Mouse (Mus musculus) hindbrain, embryonic 14.5 days (tissue): ENCODE measurements around the gene Fcmr. TPM values are rescaled to one million over a fixed set of nuclear protein-coding genes. Genes with fewer than 3 reads are reported as not detected.

Experiments used
- ATAC-seq: fragments of 200-750 bp; cut with Nextera tagmentation; 2 replicates; pipeline ENCODE4 v1.8.0; 2017; ENCODE audit warnings: moderate number of reproducible peaks, mild to moderate bottlenecking, moderate TSS enrichment, moderate library complexity; ENCODE audit not compliant: low FRiP score
- DNase-seq: peaks from one replicate; pipeline ENCODE4 v3.0.0-alpha.2; 2015; ENCODE audit warnings: low spot score
- H3K27ac ChIP-seq: fragments of 300-500 bp; sonication (generic); 2 replicates; pipeline ENCODE4 v1.5.1; 2014; ENCODE audit warnings: mild to moderate bottlenecking, moderate library complexity
- H3K27me3 ChIP-seq: fragments of 300-500 bp; sonication (generic); 2 replicates; pipeline ENCODE4 v1.6.1; 2014; ENCODE audit warnings: mild to moderate bottlenecking, low read length, mixed read lengths; ENCODE audit not compliant: control insufficient read depth, insufficient read depth
- H3K36me3 ChIP-seq: fragments of 300-500 bp; sonication (generic); replicated peaks from 2 replicates; pipeline ENCODE4 v1.6.1; 2014; ENCODE audit not compliant: control insufficient read depth, insufficient read depth
- H3K4me1 ChIP-seq: fragments of 300-500 bp; sonication (generic); replicated peaks from 2 replicates; pipeline ENCODE4 v1.6.1; 2014; ENCODE audit warnings: antibody characterized with exemption, low read length, mixed read lengths; ENCODE audit not compliant: control insufficient read depth, insufficient read depth
- H3K4me2 ChIP-seq: fragments of 300-500 bp; sonication (generic); replicated peaks from 2 replicates; pipeline ENCODE4 v1.6.1; 2014; ENCODE audit warnings: mild to moderate bottlenecking, moderate library complexity
- H3K4me3 ChIP-seq: fragments of 300-500 bp; sonication (generic); replicated peaks from 2 replicates; pipeline ENCODE4 v1.5.1; 2014; ENCODE audit warnings: mild to moderate bottlenecking, low read length
- H3K9ac ChIP-seq: fragments of 300-500 bp; sonication (generic); 2 replicates; pipeline ENCODE4 v1.6.1; 2014
- H3K9me3 ChIP-seq: fragments of 300-500 bp; sonication (generic); 2 replicates; pipeline ENCODE4 v1.6.1; 2016; ENCODE audit warnings: low read length; ENCODE audit not compliant: control insufficient read depth
- WGBS: fragments of 180-500 bp; shearing (Covaris S2); extraction: QIAGEN DNeasy Blood & Tissue Kit; methylation state at CpG from one replicate; pipeline ENCODE4 v1.1.7; 2014; 5-methylcytosine and 5-hydroxymethylcytosine counted together
- polyA plus RNA-seq: library from polyadenylated mRNA; unstranded; fragments of >200 nt; fragmentation: Nextera tagmentation; extraction: Ambion mirVana; gene quantifications from 2 replicates; pipeline ENCODE4 v1.2.1, GENCODE M21; 2014

Gene Fcmr
- polyA plus RNA-seq, 1 experiment from 2014 or later: 0.44 TPM

DNA sequence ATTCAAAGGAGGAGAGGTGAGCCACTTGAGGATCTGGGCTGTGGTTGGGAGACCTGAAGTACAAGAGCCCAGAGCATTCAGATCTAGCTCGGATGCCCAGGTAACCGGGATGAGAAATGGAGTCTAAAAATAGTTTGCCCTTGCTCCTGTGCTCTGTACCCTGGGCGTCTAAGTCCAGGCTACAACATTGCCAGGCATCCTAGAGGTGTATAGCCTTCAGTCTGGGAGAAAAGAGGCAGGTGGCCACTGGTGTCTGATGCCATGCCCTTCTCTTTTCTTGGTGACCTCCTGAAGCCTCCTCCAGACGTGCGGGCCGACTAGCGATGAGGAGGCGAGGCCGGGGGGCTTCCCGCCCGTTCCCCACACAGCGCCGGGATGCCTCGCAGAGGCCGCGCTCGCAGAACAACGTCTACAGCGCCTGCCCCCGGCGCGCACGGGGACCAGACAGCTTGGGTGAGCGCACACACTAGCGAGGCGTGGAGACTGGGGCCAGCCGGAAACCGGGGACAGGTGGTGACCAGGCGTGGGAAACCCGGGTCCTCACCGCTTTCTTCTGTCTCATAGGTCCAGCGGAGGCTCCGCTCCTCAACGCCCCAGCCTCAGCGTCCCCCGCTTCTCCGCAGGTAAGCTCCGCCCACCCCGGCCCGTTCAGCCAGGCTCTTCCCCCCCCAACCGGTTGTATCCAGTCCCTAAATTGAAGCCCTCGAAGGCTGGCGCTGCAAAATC, 12.6 kb downstream of the Fcmr start:
- WGBS: 3% methylated on average over 43 of the region's 43 CpGs
- peaks cover 13% of the 10 kb centered on the region; the same call in 1 of the 2 replicates for H3K27me3 ChIP-seq
- no peaks in the 10 kb centered on the region for H3K36me3 ChIP-seq
- no peak overlapping the region for H3K27ac ChIP-seq
- H3K9me3 ChIP-seq: no peaks in the 10 kb centered on the region
- no peaks in the 10 kb centered on the region for H3K4me1 ChIP-seq
- peak overlapping the region; percentile 47 for H3K4me3 ChIP-seq
- peak overlapping the region; percentile 76 for H3K4me2 ChIP-seq
- DNase-seq: peak; percentile 47
- peak; percentile 72 for ATAC-seq
- H3K9ac ChIP-seq: peak overlapping the region; percentile 60

DNA sequence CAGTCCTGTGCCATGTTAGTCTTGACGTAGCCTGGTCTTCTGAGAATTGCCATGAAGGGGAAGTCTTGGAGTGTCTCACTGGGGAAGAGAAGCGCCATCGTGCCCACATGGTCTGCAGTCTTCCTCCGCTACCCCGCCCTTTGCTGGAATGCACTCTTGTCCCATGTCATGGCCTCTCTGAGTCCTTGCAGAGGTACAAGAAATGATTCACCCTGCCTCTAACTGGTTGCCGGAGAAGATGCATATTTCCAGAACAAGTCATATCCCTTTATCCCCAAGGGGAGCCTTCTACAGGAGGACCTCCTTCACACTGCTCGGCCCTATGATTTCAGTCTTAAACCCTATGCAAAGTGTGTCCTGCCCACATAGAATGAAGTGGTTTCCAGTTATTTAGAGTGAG, 14.5 kb downstream of the Fcmr start:
- Histone ChIP-seq H3K4me3 (no peak overlapping the region), H3K9ac (no peak overlapping the region), H3K27me3 (peaks cover 13% of the 10 kb centered on the region; the same call in 1 of the 2 replicates), H3K4me2 (no peak overlapping the region), H3K27ac (no peak overlapping the region), H3K36me3 (no peaks in the 10 kb centered on the region), H3K4me1 (no peaks in the 10 kb centered on the region), H3K9me3 (no peaks in the 10 kb centered on the region)
- no peak for ATAC-seq
- 96% methylated on average over 7 of the region's 7 CpGs for WGBS
- no peak for DNase-seq

DNA sequence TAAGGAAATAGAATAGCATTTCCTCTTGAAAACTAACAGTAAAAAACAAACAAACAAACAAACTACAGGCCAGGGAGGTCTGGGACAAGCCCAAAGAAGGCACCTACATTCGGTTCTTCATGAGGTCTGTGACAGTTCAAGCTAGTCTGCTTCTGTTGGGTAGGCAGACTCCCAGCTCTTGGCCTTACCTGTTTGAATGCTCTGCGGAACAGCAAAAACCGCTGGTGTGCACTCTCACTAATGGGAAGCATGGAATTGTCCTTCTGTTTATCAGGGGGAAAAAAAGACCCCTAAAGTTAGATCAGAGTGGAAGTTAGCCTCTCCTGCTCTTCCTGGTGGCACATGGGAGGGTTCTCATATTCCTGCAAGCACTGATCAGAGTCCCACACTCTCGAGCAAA, 17.7 kb downstream of the Fcmr start:
- no peak overlapping the region for H3K9ac ChIP-seq
- DNase-seq: no peak
- H3K4me3 ChIP-seq: no peak overlapping the region
- no peak overlapping the region for H3K4me2 ChIP-seq
- 0 out of 2 replicates have a peak, but pooled peaks cover 4% of the 10 kb centered on the region for H3K27me3 ChIP-seq
- no peak for ATAC-seq
- H3K36me3 ChIP-seq: no peaks in the 10 kb centered on the region
- 89% methylated on average over 4 of the region's 4 CpGs for WGBS
- H3K4me1 ChIP-seq: no peaks in the 10 kb centered on the region
- no peaks in the 10 kb centered on the region for H3K9me3 ChIP-seq
- H3K27ac ChIP-seq: no peak overlapping the region

DNA sequence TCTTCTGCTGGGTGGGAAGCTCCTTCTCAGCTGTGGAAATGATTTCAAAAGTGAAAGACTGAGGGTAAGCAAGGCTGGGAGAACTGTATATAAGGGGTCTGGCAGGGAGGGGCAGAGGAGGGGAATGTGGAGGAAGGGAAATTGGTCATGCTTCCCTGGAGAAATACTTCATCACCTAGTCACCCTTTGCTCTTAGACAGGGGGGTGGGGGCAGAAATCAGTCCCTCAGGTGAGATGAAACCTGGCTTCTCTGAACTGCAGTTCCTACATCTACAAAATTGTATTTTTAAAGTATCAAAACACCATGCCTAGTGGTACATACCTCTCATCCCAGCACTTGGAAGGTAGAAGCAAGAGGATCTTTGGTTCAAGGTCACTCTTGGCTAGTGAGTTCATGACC, 21.9 kb downstream of the Fcmr start, which contains the start of gene Il24:
TSS of gene Il24 (minus strand) at position 101 of the 400 bp plus-strand sequence.
- H3K36me3 ChIP-seq: no peaks in the 10 kb centered on the region
- ATAC-seq: no peak
- H3K27me3 ChIP-seq: no peaks in the 10 kb centered on the region

DNA sequence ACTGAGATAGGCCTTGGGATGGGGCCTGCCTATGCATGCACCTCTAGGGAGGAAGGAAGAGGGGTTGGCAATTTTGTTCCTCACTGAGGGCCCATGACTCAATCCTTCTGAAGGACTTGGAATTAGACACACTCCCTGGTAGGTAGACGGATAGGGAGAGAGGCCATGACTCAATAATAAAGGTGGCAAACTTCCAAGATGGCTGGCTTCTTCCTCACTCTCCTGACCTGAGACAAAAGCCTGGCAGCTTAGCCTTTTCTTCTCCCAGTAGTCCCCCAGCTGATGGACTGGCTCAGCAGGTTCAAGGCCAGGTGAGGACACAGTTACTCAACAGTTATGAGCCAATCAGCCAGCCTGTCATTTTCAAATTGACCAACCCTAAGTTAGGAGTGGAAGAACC, 27.0 kb downstream of the Fcmr start:
- 73% methylated on average over 1 of the region's 1 CpGs for WGBS
- no peak overlapping the region for H3K27ac ChIP-seq
- H3K9me3 ChIP-seq: no peaks in the 10 kb centered on the region
- H3K4me2 ChIP-seq: no peak overlapping the region
- no peak overlapping the region for H3K4me3 ChIP-seq
- H3K36me3 ChIP-seq: no peaks in the 10 kb centered on the region
- no peaks in the 10 kb centered on the region for H3K4me1 ChIP-seq
- H3K27me3 ChIP-seq: no peaks in the 10 kb centered on the region
- no peak for ATAC-seq
- no peak overlapping the region for H3K9ac ChIP-seq
- no peak for DNase-seq

More for the DNA sequence above, 21.9 kb downstream of the Fcmr start, which contains the start of gene Il24:
- no peak for DNase-seq
- H3K4me2 ChIP-seq: no peak within 1 kb of the TSS
- H3K9ac ChIP-seq: no peak within 1 kb of the TSS
- no peaks in the 10 kb centered on the region for H3K4me1 ChIP-seq
- H3K4me3 ChIP-seq: no peak within 1 kb of the TSS
- H3K9me3 ChIP-seq: no peaks in the 10 kb centered on the region
- H3K27ac ChIP-seq: no peak within 1 kb of the TSS

DNA sequence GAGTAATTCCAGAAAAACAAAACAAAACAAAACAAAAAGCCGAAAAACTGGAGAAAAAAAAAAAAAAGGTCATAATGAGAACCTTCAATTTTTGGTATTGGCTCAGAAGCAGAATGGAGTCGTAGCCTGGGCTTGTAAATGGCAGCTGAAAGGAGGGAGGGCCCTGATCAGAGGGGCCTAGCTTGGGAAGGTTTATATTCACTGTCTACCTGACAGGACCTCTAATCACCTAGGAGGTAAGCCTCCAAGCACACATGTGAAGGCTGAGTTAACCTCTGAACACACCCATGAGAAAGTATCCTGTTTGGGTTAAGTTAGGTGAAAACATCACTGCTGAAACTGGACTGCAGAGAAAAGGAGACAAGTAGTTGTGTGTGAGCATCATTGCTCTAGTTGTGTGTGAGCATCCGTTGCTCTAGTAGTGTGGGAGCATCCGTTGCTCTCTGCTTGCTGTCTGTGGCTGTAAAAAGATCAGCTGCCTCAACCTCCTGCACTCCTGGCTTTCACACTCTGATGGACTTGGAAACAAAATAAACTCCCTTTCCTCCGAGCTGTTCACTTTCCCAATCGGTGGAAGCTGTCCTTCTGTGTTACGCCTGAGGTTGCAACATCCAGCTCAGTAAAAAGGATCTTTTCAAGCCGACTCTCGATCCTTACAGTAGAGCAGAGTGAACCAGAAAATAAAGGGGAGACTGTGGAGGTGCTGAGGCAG, 28.0 kb downstream of the Fcmr start:
- H3K9ac ChIP-seq: no peak overlapping the region
- no peaks in the 10 kb centered on the region for H3K36me3 ChIP-seq
- 77% methylated on average over 9 of the region's 9 CpGs for WGBS
- H3K27me3 ChIP-seq: no peaks in the 10 kb centered on the region
- H3K4me1 ChIP-seq: no peaks in the 10 kb centered on the region
- no peak overlapping the region for H3K27ac ChIP-seq
- no peak for DNase-seq
- H3K4me3 ChIP-seq: no peak overlapping the region
- H3K9me3 ChIP-seq: no peaks in the 10 kb centered on the region
- no peak overlapping the region for H3K4me2 ChIP-seq
- no peak for ATAC-seq

DNA sequence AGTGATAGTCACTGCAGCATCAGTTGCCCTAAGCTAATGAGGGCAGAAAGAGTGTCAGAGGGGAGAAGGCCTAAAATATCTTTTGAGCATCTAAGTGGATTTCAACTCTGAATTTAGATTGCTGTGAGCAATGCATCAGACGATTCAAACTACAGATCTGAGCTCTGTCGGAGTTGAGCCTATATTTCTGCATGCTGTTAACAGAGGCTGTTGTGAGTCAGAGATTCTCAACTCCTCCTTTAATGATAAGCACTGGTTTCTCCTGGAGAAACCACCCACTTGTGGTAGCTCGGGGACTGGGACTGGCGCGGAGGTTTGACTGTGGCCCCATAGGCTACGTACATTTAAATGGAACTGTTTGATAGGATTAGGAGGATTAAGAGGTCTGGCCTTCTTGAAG, 29.0 kb downstream of the Fcmr start:
- 67% methylated on average over 6 of the region's 6 CpGs for WGBS
- H3K4me3 ChIP-seq: no peak overlapping the region
- H3K4me2 ChIP-seq: no peak overlapping the region
- H3K9me3 ChIP-seq: no peaks in the 10 kb centered on the region
- H3K27me3 ChIP-seq: no peaks in the 10 kb centered on the region
- ATAC-seq (no peak), DNase-seq (no peak)
- H3K27ac ChIP-seq: no peak overlapping the region
- H3K4me1 ChIP-seq: no peaks in the 10 kb centered on the region
- H3K36me3 ChIP-seq: no peaks in the 10 kb centered on the region
- no peak overlapping the region for H3K9ac ChIP-seq

DNA sequence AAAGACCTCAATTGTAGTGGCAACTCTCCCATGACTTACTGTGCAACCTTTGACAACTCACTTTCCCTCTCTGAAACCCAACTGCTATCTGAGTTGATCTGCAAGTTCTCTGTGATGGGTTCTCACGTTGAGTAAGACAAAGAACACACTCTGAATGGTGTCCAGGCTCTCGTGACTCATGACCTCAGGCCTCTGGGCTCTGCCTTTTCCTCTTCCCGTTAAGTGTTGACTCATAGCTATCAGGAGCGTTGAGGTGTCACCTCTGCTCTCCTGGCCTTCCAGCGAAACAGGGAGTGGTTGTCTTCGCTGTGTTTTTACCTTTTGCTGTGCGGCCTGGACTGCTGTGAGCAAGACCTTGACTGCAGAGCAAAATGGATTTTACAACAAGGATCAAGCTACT, 37.0 kb downstream of the Fcmr start:
- Histone ChIP-seq H3K27ac (no peak overlapping the region), H3K9me3 (no peaks in the 10 kb centered on the region), H3K36me3 (no peaks in the 10 kb centered on the region), H3K27me3 (no peaks in the 10 kb centered on the region), H3K4me3 (no peak overlapping the region), H3K4me2 (no peak overlapping the region), H3K4me1 (no peaks in the 10 kb centered on the region), H3K9ac (no peak overlapping the region)
- ATAC-seq (no peak), DNase-seq (no peak)
- 90% methylated on average over 7 of the region's 7 CpGs for WGBS

DNA sequence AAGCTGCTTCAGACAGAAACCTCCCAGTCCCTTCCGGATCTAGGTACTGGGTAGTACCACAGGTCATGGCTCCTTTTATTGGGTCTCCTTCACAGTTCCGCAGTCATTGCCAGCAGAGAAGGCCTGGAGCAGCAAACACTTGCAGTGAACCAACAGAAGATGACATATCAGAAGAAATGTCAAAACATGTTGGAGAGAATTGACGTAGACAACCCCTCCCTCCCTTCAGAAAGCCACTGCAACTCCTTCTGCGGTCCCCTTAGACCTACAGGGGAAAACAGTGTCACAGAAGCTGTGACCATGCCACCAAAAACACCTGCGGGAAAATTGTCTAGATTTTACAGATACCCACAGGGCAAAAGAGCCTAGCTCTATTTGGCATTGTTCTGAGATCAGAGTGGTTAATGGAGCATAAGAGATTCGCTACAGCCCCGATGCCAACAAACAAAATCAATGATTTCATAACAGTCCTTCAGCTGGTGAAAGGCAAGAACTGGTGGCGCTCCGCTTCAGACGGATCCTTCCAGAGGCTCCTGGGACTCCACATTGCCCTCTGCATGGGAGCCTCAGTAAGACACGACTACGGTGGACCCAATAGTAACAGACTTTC, 46.0 kb downstream of the Fcmr start, which contains the start of gene Il20:
TSS of gene Il20 (minus strand) at position 51 of the 610 bp plus-strand sequence.
- Histone ChIP-seq H3K27ac (no peak within 1 kb of the TSS), H3K9ac (no peak within 1 kb of the TSS), H3K36me3 (no peaks in the 10 kb centered on the region), H3K27me3 (no peaks in the 10 kb centered on the region), H3K4me3 (no peak within 1 kb of the TSS), H3K9me3 (no peaks in the 10 kb centered on the region), H3K4me1 (no peaks in the 10 kb centered on the region), H3K4me2 (no peak within 1 kb of the TSS)
- ATAC-seq (no peak), DNase-seq (no peak)
- WGBS: 67% methylated on average over 12 of the region's 12 CpGs
